Mouse (Mus musculus) CD8-positive naive resting alpha-beta T cell, adult 2 months (primary cell): ENCODE results near the gene Emc3.

Source experiments
- DNase-seq, 2 experiments: peaks; one replicate each; pipeline ENCODE4 v3.0.0; 2022; ENCODE audit warnings: low read depth in 2 of 2, low spot score in 2 of 2

Emc3 gene

DNA sequence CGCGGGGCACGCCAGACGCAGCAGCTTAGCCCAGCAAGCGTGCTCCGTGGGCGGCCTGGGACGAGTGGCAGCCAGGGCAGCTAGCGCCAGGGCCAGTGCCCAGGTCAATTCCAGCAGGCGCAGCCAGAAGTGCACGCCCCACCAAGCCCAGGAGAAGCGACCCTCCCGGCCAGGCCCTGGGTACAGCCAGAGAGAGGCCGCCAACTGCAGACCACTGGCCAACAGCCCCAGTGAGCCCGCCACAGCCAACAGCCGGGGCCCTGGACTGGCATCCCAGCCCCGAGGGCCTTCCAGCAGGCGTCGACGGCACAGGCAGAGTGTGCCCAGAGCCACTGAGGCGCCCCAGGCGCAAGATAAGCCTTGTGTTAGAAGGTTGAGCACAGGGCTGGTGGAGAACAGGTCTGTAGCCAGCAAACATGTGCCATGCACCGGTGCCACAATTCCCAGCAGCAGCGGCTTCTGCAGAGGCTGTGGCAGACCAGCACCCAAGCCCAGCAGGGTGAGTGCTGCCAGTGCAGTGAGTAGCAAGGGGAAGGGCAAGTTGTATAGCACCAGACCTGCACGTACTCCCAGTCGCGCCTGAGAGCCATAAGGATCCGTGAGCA, 36.3 kb downstream of the Emc3 start:
- DNase-seq: no peak

DNA sequence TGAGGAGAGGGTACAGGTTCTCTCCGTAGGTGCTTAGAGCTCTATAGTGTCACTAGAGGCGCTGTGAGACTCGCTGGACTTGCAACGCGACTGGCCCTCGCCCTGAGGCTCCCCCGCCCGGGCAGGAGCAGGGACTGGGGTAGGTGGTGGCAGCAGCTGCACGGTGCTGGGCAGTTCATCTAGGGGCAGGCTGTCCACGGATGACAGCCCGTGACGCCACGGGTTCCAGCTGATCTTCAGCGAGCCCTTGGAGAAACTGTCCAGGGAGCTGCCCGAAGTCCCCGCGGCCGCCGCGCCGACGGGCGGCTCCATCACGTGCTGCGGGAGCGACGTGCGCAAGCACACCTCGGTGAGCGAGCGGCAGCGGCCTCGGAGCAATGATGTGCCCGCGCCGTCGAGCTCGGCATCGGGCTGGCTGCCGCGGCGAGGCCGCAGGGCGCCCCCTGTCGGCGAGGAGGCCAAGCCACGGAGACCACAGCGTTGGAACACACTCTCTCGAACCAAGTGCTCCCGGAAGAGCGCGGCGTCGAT, 37.1 kb downstream of the Emc3 start:
- DNase-seq: peak; percentile 84 to 86

DNA sequence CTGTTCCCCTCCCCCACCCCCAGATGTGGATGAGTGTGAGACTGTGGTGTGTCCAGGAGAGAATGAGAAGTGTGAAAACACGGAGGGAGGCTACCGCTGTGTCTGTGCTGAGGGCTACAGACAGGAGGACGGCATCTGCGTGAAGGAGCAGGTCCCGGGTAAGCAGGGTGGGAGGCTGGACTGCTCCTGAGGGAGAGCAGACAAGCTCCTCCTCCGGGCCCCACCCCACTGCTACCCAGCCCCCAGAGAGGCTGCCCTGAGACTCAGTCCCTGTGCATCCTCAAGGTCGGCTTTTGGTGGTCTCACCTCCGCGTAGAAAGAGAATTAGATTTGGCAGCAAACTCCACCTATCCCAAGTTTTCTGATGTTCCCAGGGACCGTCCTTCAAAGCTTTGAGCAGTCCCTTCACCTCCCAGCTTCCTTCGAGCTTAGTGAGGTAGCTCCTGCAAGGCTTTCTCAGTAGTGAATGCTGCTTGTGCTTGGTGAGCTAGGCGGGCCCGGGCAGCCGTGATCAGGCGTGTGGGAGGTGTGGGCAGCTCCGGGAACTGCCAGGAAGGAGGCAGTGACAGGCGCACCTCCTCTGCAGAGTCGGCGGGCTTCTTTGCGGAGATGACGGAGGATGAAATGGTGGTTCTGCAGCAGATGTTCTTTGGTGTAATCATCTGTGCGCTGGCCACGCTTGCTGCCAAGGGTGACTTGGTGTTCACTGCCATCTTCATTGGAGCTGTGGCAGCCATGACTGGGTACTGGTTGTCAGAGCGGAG, 39.2 kb downstream of the Emc3 start:
- no peak for DNase-seq

DNA sequence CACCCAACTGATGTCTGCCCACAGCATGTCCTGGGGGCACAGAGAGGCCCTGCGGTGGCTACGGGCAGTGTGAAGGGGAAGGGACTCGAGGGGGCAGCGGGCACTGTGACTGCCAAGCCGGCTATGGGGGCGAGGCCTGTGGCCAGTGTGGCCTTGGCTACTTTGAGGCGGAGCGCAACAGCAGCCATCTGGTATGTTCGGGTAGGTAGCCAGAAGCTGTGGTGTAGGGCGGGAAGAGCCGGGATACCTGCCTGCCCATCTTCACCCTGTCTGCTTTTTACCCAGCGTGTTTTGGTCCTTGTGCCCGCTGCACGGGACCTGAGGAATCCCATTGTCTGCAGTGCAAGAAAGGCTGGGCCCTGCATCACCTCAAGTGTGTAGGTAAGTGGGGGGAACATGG, 42.0 kb downstream of the Emc3 start:
- DNase-seq: no peak

DNA sequence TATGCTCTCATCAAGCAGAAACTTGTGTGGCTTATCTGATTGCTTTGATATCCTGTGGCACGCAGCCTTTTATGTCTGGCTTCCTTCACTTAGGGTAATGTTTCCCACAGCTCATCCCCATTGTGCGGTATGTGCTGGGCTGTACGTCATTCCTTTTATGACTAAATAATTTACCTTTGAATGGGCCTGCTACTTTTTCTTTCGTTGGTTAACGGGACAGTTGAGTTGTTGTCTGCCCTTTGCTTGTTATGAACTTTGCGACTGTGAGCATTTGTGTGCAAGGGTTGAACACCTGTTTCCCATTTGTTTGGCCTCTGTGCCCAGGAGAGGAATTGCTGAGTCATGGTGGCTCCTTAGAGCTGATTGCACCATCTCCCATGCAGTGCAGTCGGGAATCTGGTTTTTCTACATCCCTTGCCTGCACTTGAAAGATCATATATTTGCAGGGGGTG, 44.3 kb downstream of the Emc3 start:
- peak in 1 of 2 experiments; percentile 44 for DNase-seq

DNA sequence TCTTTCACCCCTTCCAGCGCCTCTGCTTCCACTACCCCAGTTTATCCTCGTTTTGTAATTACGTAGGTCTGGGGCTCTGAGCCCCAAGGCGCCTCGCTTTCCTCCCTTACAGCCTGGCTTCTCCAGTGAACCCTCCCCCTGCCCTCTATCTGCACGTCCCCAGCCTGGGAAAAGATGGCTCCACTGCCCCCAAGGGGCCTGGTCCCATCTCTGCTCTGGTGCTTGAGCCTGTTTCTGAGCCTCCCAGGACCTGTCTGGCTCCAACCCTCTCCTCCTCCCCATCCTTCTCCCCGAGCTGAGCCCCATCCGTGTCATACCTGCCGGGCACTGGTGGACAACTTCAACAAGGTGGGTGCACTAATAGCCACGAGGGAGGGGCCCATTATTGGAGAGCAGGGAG, 47.7 kb downstream of the Emc3 start:
- DNase-seq: no peak

DNA sequence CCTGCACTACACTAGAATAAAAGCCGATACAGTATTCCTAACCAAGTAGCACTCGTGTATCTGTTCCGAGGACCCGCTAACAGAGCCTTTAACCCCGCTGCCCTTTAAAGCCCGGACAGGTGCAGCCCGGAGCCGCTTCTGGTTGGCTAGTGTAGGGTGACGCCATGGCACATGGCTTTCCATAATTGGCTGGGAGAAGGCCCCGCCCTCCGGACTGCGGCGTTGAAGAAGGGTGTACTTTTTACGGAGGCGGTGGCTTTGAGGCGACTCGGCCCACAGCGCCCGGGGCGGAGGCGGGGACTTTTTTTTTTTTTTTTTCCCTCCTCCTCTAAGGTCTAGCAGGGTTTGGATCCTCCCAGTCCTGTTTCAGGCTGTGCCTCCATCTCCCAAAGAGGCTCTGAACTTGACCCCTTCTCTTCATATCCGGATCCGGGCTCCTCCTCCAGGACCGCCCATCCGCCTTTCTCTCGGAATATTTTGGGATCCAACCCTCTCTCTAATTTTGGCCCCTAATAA, 48.3 kb downstream of the Emc3 start, which contains the start of gene Creld1:
Creld1 (plus strand) TSS at position 198 of the 516 bp plus-strand sequence.
- peak; percentile 81 to 85 for DNase-seq

DNA sequence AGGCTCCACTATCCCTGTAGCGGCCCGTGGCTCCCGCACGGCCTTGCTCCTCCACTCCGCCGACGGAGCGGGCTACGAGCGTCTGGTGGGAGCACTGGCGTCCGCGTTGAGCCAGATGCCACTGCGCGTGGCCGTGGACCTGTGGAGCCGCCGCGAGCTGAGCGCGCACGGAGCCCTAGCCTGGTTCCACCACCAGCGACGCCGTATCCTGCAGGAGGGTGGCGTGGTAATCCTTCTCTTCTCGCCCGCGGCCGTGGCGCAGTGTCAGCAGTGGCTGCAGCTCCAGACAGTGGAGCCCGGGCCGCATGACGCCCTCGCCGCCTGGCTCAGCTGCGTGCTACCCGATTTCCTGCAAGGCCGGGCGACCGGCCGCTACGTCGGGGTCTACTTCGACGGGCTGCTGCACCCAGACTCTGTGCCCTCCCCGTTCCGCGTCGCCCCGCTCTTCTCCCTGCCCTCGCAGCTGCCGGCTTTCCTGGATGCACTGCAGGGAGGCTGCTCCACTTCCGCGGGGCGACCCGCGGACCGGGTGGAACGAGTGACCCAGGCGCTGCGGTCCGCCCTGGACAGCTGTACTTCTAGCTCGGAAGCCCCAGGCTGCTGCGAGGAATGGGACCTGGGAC, 48.9 kb downstream of the Emc3 start:
- peak; percentile 30 to 39 for DNase-seq

DNA sequence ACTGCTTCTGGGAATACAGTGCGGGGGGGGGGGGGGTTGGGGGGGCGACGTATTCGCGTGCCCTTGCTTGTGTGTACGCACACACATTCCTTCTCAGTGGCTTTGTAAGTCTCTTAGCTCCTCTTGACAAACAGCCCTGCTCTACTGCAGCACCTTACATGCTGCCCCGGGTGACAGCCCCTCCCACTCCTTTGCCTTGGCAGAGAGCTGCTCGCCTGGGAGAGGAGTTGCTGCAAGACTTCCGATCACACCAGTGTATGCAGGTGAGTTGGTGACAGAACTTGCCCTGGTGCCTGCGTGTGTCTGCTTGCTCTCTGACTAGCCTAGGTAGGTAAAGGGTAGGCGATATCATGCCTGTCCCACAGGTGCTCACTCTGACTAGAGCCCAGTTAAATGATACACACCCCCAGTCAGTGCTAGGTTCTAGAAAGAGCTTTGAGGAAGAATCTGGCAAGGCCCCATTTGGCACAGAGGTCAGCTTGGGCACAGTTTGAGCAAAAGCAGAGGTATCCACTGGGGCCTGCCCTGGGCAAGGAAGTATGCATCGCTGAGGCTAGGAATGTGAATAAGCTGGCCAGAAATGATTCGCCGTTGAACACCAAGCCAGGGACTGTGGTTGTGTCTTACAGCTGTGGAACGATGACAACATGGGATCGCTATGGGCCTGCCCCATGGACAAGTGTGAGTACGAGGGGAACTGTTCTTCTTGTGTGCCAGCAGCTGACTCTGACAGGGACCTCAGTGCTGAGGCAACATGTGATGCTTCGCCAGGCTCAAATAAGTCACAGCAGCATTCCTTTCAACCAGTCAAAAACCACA, 50.7 kb downstream of the Emc3 start:
- no peak for DNase-seq

DNA sequence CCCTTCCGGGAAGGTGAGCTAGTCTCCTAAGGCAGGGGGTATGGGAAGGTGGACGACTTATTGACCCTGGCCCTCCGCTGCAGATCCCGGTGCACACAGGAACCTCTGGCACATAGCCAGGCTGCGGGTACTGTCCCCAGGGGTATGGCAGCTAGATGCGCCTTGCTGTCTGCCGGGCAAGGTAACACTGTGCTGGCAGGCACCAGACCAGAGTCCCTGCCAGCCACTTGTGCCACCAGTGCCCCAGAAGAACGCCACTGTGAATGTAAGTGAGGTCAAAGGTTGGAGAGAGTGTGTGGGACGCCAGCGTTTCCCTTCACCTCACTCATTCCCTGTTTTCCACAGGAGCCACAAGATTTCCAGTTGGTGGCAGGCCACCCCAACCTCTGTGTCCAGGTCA, 52.5 kb downstream of the Emc3 start:
- DNase-seq: no peak

DNA sequence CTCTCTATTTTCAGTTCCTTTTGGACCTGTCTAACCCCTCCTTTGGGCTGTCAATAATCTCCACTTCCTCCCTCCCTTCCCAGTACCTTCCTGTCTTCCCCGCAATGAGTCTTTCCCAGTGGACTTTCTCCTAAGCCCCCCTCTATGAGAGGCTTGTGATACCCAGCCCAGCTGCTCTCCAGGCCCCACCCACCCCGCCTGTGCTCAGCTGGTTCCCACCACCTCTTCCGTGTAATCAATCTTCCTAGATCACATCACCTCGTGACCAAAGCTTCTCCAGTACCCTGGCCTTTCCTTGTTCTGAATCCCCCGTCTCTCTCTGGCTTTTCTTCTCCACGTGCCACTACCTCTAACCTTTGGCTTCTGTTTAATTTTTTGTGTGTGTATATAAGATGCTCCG, 54.1 kb downstream of the Emc3 start:
- DNase-seq: no peak

DNA sequence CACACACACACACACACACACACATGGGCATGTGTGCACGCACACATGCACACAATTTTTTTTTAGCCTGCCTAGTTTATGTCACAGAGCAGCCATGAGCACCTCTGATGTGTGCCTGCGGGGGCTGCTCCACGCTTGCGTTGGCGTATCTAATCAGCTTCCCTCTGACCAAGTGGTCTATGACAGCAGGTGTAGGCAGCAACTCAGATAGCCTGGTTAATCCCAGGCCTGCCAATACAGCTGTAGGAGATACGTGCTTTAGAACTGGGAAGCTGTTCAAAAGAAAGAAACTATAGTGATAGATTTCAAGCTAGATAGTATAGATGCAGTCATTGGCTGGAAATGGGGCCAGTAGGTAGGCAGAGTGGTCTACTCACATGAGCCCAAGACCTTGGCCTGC, 57.7 kb downstream of the Emc3 start:
- DNase-seq: no peak

DNA sequence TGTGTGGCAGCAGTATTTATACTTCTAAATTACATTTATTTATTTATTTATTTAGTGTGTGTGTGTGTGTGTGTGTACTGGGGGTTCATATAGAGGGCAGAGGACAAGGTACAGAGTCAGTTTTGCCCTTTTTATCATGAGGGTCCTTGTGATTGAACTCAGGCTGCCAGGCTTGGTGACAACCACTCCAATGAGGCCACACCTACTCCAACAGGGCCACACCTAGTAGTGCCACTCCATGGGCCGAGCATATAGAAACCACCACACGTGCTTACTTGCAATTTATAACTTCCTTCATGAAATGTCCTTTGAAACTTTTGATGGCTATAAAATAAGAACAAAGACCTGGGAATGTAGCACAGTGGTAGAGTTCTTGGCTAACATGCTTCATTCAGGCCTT, 58.2 kb downstream of the Emc3 start:
- DNase-seq: no peak

DNA sequence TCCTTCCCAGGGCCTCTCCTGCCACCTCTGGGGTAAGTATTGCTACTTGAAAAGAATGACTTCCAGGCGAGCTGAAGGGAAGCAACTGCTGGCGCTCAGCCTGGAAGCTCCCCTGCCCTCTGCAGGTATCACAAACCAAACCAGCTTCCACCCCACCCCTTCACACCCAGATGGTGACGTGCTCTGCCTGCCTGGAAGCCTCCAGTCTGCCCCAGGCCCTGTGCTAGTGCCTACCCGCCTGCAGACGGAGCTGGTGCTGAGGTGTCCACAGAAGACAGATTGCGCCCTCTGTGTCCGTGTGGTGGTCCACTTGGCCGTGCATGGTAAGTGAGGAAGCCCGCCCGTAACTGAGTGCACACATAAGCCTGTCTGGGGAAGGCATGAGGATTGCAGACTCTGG, 59.4 kb downstream of the Emc3 start:
- no peak for DNase-seq

DNA sequence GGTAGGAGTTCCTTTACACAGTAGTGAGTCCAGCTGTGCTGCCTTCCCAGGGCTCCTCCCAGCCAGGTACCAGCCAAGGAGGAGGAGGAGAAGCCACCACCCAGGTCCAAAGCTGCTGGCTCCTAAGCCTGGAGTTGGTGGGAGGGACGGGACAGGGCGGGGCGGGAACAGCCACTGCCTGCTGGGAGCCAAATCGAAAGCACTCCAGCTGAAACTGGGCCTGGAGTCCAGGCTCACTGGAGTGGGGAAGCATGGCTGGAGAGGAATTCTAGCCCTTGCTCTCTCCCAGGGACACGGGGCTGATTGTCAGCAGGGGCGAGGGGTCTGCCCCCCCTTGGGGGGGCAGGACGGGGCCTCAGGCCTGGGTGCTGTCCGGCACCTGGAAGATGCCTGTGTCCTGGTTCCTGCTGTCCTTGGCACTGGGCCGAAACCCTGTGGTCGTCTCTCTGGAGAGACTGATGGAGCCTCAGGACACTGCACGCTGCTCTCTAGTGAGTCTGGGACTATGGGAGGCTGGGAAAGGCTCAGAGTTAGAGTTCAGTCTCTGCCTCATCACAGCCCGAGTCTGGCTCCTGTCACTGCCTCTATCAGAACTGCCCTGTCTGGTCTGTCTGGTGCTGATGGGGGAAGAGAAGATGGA, 60.0 kb downstream of the Emc3 start, which contains the start of gene Il17rc:
Il17rc (plus strand) TSS at position 131 of the 640 bp plus-strand sequence.
- no peak for DNase-seq

DNA sequence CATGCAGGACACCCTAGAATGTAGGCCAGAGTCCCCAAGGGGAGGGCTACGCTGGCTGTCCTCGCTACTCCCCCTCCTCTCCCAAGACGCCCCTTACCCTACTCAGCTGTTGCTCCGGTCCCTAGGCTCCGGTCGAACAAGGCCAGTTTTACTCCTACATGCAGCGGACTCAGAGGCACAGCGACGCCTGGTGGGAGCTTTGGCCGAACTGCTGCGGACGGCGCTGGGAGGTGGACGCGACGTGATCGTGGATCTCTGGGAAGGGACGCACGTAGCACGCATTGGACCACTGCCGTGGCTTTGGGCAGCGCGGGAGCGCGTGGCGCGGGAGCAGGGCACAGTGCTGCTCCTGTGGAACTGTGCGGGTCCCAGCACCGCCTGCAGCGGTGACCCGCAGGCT, 62.0 kb downstream of the Emc3 start:
- DNase-seq: peak in 1 of 2 experiments; percentile 12

DNA sequence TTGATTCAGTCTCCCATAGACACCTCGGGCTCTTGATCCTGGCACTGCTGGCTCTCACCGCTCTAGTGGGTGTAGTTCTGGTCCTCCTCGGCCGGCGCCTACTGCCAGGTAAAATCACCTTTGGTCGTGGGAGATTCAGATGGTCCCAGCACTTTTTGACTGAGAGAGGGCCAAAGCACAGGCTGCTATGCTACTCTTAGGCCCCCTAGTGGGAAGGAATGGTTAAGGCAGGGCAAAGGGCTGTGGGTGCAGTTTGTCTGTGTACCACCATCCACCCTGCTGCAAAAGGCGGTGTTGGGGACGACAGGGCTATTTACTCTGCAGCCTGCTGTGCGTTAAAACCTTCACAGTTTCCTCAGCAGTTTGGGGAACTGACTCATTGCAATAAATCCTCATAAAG, 62.4 kb downstream of the Emc3 start:
- DNase-seq: peak; percentile 72 to 80

DNA sequence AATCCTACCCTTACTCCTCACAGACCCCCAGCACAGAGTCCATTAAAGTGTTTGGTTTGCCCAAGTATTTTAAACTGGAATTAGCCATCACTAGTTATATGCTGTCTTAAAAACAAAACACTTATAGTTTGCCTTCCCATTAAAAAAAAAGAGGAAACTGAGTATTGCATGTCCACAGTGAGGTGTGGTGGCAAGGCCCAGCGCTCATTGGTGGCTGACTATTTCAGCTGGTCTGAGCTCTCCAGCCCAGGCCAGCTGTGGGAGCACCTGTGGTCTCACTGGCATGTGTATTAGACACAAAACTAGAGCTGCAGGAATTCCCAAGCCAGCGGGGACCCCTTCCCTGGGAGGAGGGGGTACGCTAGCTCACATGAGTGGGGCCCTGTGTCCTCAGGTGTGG, 62.9 kb downstream of the Emc3 start:
- no peak for DNase-seq

DNA sequence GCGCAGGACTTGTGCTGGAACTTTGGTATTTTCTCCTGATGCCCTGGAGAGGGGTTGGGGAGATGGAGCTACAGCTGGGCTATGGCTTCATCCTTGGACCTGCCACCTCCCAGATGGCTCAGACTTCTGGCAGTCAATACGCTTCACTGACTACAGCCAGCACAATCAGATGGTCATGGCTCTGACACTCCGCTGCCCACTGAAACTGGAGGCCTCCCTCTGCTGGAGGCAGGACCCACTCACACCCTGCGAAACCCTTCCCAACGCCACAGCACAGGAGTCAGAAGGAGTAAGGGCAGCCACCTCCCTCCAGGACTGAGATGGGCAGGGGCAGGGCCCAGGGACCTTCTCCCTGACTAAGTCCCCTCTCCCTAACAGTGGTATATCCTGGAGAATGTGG, 65.8 kb downstream of the Emc3 start:
- DNase-seq: no peak
